Mouse (Mus musculus) G1E-ER4 (cell line): ENCODE measurements around the gene Sowahb. TPM values are rescaled to one million over a fixed set of nuclear protein-coding genes. Genes with fewer than 3 reads are reported as not detected.

Experiments
- GATA1 ChIP-seq: IDR thresholded peaks from one replicate; pipeline ENCODE4 v1.8.0; 2012; ENCODE audit warnings: low read length, inconsistent platforms
- polyA plus RNA-seq: library from polyadenylated mRNA; stranded (reverse); fragments of >175 nt; gene quantifications from 2 replicates; pipeline ENCODE4 v1.2.3, GENCODE M21; 2012

The Sowahb gene
- polyA plus RNA-seq = not detected in 2 replicates

GRCm38 (mm10) chr5:93044584-93045370, at the start of gene Sowahb:
TSS of gene Sowahb (minus strand) at chr5:93045022.
- no peak for TF ChIP-seq GATA1

- TF ChIP-seq GATA1 = no peak
Measured at GRCm38 (mm10) chr5:93093638-93094527, 49.1 kb upstream of the Sowahb start.

GRCm38 (mm10) chr5:93092857-93093622, 48.2 kb upstream of the Sowahb start, which contains the start of gene Sept11:
TSS of gene Sept11 (plus strand) at chr5:93093437.
- no peak for TF ChIP-seq GATA1

- no peak for TF ChIP-seq GATA1
Measured at GRCm38 (mm10) chr5:93092147-93092781, 47.4 kb upstream of the Sowahb start.

- TF ChIP-seq GATA1 = no peak
Measured at GRCm38 (mm10) chr5:93091266-93091665, 46.4 kb upstream of the Sowahb start.

GRCm38 (mm10) chr5:93085900-93086299, 41.1 kb upstream of the Sowahb start:
- no peak for TF ChIP-seq GATA1

- TF ChIP-seq GATA1 = no peak
Measured at GRCm38 (mm10) chr5:93085015-93085598, 40.3 kb upstream of the Sowahb start.

GRCm38 (mm10) chr5:93079596-93079995, 34.8 kb upstream of the Sowahb start:
- TF ChIP-seq GATA1 = no peak

GRCm38 (mm10) chr5:93077661-93078323, 33.0 kb upstream of the Sowahb start:
- TF ChIP-seq GATA1 = no peak

GRCm38 (mm10) chr5:93060865-93061264, 16.0 kb upstream of the Sowahb start:
- no peak for TF ChIP-seq GATA1

GRCm38 (mm10) chr5:93053606-93054397, 9.0 kb upstream of the Sowahb start:
- TF ChIP-seq GATA1 = no peak

GRCm38 (mm10) chr5:93051951-93052350, 7.1 kb upstream of the Sowahb start:
- no peak for TF ChIP-seq GATA1

- no peak for TF ChIP-seq GATA1
Measured at GRCm38 (mm10) chr5:93051041-93051440, 6.2 kb upstream of the Sowahb start.

GRCm38 (mm10) chr5:93049971-93050370, 5.1 kb upstream of the Sowahb start:
- TF ChIP-seq GATA1 = no peak
